Mouse (Mus musculus) kidney, adult 8-10 months (tissue): ENCODE data around the gene Lzic.

ENCODE experiments used
- DNase-seq, 2 experiments: peaks; one replicate each; pipeline ENCODE4 v3.0.0; 2022

Lzic gene

DNA sequence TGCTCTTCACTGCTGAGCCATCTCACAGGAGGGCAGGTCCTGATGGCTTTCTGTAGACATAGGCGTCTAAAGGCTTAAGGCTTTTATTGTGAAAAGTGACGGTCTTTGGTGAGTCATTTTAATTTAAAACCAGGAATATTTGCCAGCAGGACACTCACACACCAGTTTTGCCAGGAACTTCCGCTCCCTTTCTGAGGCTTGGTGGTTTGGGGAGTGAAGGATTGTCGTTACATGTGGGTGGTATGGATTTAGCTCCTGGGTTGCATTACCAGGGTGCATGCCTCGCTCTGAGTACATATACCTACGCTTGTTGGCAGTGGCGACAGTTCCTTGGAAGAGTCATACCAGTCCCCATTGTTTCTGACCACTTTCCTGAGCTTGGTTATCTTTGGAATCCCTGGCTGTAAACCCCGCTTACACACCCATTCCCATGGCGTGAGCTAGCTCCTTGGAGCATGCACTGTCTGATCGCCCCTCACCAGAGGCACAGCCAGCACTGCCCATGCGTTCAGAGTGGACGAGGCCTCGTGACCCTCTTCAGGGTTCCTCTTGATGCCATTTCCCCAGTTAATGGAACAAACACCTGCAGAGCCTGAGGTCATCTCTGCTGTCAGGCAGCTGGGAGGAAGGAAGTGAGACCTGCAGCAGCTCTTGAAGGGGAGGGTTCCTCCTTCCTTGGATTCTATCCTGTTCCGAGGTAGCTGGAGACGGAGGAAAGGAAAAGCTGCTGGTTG lies 42.8 kb downstream of the Lzic start:
- no peak for DNase-seq

GRCm38 (mm10) chr4:149529691-149530090 lies 44.7 kb downstream of the Lzic start:
- no peak for DNase-seq

DNA sequence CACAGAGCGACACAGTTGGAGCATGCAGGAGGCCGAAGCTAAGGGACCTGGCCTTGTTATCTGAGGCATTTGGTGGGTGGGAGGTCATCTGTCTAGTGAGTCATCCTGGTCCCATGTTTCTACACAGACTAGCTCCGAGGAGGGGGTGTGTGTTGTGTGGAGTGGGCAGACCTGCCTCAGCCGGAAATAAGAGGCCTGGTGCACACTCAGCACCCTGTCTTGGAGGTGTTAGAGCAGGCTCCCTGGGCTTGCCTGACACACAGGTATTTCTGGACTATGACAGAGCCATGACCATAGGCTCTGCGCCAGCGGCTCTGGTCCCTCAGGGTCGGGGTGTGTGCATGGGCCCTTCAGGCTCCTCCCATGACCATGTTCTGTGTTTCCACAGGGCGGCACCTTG lies 54.4 kb downstream of the Lzic start:
- DNase-seq: no peak

DNA sequence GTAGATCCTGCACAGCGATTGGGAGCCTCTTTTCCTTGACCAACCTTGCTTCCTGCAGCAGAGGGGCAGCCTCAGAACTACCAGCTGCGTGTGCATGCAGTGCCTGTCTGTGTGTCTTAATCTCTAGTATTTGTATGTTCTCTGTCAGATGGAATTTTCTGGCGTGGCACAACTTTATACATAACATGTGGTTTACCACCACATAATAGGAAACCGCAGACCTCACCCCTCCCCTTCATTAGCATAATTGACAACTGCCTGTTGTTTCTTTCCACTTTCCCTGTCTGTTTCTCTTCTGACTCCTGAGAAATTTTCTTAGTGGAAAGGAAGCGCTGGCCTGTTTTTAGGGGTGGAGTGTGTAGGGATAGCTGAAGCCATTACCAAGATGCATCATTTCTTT lies 56.9 kb downstream of the Lzic start:
- no peak for DNase-seq

DNA sequence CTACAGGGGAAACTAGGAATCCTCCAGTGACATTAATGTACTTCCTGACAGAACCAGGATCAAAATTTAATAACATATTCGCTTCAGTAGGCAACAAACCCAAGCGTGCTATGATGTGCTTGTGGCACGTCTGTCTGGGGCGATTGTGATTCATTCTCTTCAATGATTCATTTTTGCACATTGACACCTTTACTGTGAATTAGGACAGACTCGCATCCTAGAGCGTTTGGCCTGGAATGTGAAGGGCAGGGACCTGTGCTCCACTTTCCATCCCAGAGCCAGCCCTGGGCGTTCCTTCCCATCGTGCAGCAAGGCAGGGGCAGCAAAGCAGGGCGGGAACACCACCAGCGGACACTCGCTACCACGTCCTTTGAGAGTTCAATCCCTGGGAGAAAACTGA lies 57.4 kb downstream of the Lzic start:
- DNase-seq: no peak

DNA sequence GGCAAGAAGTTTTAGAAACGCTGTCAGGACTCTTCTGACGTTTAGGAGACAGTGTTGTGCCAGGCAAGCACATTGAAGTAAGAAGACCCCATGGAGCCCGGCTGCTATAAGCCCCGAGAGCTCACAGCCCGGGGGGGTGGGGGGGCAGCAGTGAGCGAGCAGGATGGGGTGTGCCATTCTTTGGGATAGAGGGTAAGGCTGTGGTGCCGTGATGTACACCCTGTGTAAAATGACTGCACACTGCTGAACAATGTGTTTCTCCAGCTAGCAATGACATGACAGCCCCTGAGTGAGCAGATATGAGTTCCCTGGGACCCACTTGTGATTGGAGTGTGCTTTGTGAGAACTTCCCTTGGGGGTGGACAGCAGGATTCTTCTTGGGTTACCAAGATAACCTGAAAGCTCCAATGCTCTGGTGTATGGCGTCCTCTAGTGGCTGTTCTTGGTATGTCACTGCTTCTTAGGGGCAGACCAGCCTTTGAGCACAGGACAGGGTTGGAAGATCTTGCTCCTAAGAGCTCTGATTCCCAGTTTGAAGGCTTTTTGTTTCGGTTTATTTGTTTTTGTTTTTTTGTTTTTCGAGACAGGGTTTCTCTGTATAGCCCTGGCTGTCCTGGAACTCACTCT lies 58.0 kb downstream of the Lzic start:
- peak; percentile 58 to 90 for DNase-seq

- no peak for DNase-seq
Measured at GRCm38 (mm10) chr4:149544892-149545291, 59.9 kb downstream of the Lzic start.
